Mouse (Mus musculus): ENCODE results near the gene Cd300ld5.
"Not testable (repeated sequence)": the region's sequence is repeated elsewhere in the genome, so short reads cannot be mapped to it uniquely, and the experiment has no call there.

Cd300ld5 gene

GRCm38 (mm10) chr11:115049282-115049895, 11.8 kb upstream of the Cd300ld5 start:
- no peak for DNase-seq (ENCODE audit: extremely low read depth, low read depth, low spot score)

GRCm38 (mm10) chr11:115048259-115048658, 10.7 kb upstream of the Cd300ld5 start, which contains the start of gene Cd300ld3:
Gene Cd300ld3 (minus strand): TSS chr11:115048409.
- DNase-seq (ENCODE audit: extremely low read depth, low read depth, low spot score), result no peak

GRCm38 (mm10) chr11:115026912-115027311, 10.7 kb downstream of the Cd300ld5 start, which contains the start of gene Cd300ld4:
Gene Cd300ld4 (minus strand): TSS chr11:115027012.
- not testable (repeated sequence) for DNase-seq (ENCODE audit: extremely low read depth, low read depth, low spot score)

- DNase-seq (ENCODE audit: extremely low read depth, low read depth, low spot score), result not testable (repeated sequence)
Measured at GRCm38 (mm10) chr11:115016093-115016492, 21.5 kb downstream of the Cd300ld5 start, which contains the start of gene Cd300ld2. Gene Cd300ld2 (minus strand): TSS chr11:115016193.

GRCm38 (mm10) chr11:115004070-115004469, 33.5 kb downstream of the Cd300ld5 start:
- DNase-seq (ENCODE audit: extremely low read depth, low read depth, low spot score), result no peak

GRCm38 (mm10) chr11:115001474-115002040, 36.0 kb downstream of the Cd300ld5 start, which contains the start of gene Cd300c2:
Gene Cd300c2 (minus strand): TSS chr11:115001880.
- no peak for DNase-seq (ENCODE audit: extremely low read depth, low read depth, low spot score)

GRCm38 (mm10) chr11:114989793-114990192, 47.8 kb downstream of the Cd300ld5 start, which contains the start of gene Cd300ld:
Gene Cd300ld (minus strand): TSS chr11:114989922.
- DNase-seq (ENCODE audit: extremely low read depth, low read depth, low spot score), result no peak

- no peak for DNase-seq (ENCODE audit: extremely low read depth, low read depth, low spot score)
Measured at GRCm38 (mm10) chr11:114981866-114982265, 55.7 kb downstream of the Cd300ld5 start.

Measured in fat pad, adult 2 months (tissue).